Mouse (Mus musculus) urinary bladder, adult 2 months (tissue): Measurements from ENCODE around the gene Tacr1. TPM values are rescaled to one million over a fixed set of nuclear protein-coding genes. Genes with fewer than 3 reads are reported as not detected.

Experiments used
- DNase-seq: peaks from one replicate; pipeline ENCODE4 v3.0.0; 2022; ENCODE audit warnings: low spot score
- polyA plus RNA-seq: library from polyadenylated mRNA; depleted of rRNA; stranded (reverse); fragments of >200 nt; gene quantifications from 2 replicates; pipeline ENCODE4 v1.2.3, GENCODE M21; 2012

The Tacr1 gene
- polyA plus RNA-seq, 1 experiment: 0.65 TPM

GRCm38 (mm10) chr6:82525107-82525867, 123.2 kb downstream of the Tacr1 start:
- no peak for DNase-seq

DNA sequence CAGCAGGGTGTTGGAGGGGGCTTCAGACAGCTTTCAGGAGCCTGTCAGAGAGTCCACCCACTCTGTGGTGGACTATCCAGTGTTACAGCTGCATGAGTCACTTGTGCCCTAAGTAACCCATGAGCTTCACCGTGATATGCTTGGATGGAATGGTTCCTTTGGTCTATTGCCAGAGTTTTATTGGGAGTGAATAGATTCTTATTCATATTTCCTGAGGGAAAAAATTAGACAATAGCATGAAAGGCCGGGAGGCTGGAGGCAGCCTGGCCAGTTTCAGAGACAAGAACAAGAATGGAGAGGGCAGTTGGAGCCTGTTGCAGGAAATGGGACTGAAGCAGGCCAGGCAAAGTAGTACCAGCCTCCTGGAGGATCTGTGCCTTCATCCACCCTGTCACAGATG, 126.5 kb downstream of the Tacr1 start:
- DNase-seq: no peak

DNA sequence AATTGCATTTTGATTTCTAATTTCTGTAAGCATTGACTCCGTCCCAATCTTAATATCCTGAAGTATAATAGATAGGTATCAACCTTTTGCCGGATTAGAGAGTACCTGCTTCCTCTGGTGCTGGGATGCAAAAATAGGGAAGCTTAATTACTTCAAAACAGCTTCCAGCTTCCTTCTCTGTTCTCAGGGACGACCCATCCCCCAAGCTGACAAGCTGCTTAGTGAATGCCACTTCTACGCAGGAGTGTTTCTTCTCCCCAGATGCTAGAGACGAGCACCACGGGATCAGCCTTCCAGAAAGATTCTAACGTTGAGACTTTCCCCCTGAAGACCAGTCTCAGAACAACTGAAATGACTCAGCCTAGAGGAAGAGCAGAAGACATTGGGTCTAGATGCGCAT, 134.5 kb downstream of the Tacr1 start:
- no peak for DNase-seq

- DNase-seq: no peak
Observed at GRCm38 (mm10) chr6:82549270-82549669, 147.1 kb downstream of the Tacr1 start.

DNA sequence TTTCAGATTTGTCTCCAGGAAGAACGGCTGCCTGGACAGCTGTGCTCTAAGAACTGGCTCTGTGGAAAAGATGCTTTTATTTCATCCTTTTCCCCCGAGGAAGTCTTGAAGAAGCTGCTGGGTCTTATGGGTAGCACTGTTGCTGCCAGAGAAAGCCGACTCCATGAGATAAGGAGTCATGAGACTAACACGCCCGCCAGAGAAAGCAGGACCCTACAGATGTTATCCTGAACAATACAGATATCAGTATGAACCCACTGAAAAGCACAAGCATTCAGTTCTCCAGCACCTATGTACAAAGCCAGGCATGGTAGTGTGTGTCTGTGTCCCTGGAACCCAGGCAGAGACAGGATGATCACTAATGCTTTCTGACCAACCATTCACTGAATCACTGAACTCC, 173.3 kb downstream of the Tacr1 start:
- DNase-seq: no peak

DNA sequence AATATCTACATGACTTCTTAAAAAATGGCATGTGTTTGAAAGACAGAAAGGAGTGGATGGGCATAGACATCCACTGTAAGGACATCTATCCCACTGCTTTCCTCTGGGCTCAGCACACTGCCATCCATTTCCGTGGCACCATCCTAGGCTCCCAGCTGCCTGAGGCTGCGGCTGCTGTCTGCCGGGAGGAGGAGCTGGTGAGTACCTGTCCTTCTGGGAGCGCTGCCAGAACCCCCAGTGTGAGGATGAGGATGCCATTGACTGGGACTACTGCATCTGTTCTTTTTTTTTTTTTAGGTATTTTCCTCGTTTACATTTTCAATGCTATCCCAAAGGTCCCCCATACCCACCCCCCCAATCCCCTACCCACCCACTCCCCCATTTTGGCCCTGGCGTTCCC, 183.3 kb downstream of the Tacr1 start:
- DNase-seq: no peak

GRCm38 (mm10) chr6:82589387-82589786, 187.3 kb downstream of the Tacr1 start:
- no peak for DNase-seq

DNA sequence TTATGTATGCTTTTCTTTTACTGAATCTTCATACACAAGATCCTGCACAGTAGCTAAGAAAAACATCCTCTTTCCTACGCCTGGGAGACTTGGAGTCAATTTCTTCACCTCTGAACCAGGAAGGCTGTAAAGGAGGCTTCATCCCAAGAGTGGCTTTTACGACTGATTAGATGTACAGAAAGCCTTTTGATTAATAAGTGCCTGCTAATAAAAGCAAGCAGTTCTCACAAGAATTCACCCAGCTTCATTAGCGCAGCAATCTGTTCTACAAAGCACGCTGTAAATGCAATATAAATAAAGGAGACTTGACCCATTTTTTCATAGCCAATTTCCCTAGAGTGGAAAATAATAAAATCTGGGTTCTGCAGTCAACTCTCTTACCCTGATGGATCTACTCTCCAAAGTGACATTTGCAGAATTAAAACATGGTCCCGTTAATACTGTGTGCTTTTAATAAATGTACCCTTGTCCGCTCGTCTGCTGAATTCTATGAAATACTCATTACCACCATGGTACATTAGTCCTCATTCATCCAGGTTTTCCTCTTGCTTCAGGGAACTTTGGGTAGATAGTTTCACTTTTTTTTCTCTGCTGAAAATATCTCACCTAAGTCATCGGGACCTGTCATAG, 193.4 kb downstream of the Tacr1 start:
- no peak for DNase-seq

- DNase-seq: no peak
Observed at GRCm38 (mm10) chr6:82603228-82603627, 201.1 kb downstream of the Tacr1 start.

DNA sequence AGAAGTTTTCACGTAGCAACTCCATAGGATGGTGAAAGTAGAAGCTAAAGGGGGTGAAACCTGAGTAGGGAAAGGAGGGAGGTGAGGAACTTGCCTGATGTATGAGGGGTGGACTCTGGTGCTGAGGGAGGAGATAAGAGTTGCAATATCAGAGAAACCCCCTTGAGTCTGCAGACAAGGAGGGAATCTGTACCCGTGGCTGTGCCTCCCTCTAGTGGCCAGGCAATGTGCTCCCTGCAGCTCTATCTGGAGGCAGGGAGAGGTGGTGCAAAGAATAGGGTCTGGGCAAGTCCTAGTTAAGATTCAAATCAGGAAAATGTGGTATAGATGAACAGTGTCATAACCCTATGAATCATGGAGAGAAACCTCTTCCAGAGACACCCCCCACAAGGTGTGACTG, 201.5 kb downstream of the Tacr1 start:
- DNase-seq: no peak

DNA sequence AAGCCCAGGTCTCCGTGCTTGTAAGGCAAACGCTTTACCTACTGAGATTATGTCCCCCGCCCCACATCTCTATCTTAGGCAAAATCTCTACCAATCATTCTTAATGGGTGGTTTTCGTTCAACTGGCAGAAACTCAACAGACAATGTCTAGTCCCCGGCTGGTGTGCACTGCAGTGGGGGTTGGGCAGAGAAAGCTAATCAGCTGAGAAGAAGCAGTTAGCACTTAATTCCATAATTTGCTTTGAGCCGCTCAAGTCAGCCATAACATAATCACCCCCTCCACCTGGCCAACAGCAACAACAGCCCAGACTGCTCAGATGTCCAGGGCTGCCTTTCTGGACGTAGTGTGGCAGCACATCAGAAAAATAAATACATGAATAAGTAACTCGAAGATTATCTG, 202.7 kb downstream of the Tacr1 start:
- DNase-seq: no peak

DNA sequence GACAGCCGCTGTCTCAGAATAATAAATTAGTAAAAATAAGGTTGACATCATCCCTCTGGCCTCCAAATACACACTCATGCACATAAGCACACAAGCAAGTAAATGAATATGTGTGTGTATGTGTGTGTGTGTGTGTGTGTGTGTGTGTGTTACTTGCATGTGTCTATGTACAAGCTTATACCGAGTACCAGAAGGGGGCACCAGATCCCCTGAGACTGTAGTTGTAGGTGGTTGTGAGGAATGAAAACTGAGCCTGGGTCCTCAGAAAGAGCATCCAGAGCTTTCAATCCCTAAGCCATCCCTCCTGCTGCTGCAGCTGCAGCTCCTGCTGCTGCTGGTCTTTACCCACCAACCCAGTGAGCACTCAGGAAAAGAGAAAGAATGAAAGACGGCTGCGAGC, 206.6 kb downstream of the Tacr1 start:
- DNase-seq: no peak

- no peak for DNase-seq
Observed at GRCm38 (mm10) chr6:82609339-82609926, 207.3 kb downstream of the Tacr1 start.
